Mouse (Mus musculus): Measurements from ENCODE around the gene Haus4. TPM values are rescaled to one million over a fixed set of nuclear protein-coding genes. Genes with fewer than 3 reads are reported as not detected.
A peak's percentile ranks its signal among the peaks of the same experiment; 100 is the strongest.

Haus4 gene
- total RNA-seq (2021) = 10 to 100 TPM; 45.6 to 52.5 TPM
- long read RNA-seq, experiment 1, transcript Haus4-201 (10 exons, 1,587 nt) = major isoform, 59 of 80 reads
- long read RNA-seq, experiment 1, partial matches to known transcripts = 8 of 80 reads
- long read RNA-seq, experiment 1, other reads (novel, unspliced or antisense) = 13 of 80 reads
- long read RNA-seq, experiment 2, transcript Haus4-201 (10 exons, 1,587 nt) = major isoform, 85 of 112 reads
- long read RNA-seq, experiment 2, partial matches to known transcripts = 6 of 112 reads
- long read RNA-seq, experiment 2, other reads (novel, unspliced or antisense) = 21 of 112 reads

DNA sequence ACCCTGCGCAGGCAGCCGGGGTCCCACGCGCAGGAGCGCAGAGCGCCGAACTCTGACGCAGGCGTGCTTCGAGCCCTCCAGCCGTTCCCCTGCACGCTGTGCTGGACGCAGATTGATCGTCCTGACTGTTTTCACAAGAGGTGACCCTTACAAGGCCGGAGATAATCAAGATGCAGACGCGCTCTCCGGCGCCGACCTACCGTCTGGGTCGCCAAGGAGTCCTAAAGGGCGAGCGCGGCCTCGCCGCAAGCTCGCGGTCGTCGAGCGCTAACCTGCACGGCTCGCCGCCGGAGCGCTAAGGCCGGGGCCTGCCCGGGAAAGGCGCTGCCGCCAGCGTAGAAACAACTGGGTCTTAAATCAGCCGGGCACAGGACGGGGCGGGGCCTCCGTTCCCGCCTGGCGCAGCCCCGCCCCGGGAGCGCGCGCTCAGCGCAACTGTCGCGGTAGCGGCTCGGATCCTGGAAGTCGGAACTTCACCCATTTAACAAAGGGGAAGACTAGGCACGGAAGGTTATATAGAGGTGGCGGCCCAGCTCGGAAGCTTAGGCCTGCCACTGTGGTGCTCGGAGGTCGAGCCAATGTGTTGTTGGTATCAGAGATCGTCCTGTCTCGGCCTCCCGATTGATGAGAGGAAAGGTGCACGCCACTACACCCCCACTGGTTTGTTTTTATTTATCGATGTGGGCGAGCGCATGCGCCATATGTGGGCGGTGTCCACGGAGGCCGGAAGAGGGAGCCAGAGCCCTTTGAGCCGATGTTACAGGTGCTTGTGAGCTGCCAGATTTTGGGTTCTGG is at the start of gene Haus4:
Gene Haus4, minus strand, starts transcription at position 642 of the 795 bp plus-strand sequence.
- peak; percentile 63 to 80 for DNase-seq (ENCODE audit: low spot score in 2 of 2)

DNA sequence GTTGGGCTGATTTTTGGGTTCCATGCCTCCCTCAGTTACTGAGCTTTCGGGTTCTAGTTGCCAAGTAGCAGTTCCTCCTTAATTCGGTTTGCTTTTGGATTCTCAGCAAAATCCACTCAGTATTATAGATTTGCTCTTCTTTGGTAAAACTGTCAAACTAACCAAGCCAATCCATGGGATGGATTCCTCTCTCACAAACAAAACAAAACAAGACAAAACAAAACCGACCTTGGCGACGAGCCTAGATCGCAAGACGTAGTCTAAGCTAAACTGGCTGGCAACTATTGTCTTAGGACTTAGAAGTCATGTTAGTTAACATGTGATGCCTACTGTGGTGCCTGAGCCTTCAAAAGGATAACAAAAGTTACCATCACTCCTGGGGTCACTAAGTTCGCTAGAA is 49.3 kb upstream of the Haus4 start:
- no peak for DNase-seq (ENCODE audit: low spot score in 2 of 2)

DNA sequence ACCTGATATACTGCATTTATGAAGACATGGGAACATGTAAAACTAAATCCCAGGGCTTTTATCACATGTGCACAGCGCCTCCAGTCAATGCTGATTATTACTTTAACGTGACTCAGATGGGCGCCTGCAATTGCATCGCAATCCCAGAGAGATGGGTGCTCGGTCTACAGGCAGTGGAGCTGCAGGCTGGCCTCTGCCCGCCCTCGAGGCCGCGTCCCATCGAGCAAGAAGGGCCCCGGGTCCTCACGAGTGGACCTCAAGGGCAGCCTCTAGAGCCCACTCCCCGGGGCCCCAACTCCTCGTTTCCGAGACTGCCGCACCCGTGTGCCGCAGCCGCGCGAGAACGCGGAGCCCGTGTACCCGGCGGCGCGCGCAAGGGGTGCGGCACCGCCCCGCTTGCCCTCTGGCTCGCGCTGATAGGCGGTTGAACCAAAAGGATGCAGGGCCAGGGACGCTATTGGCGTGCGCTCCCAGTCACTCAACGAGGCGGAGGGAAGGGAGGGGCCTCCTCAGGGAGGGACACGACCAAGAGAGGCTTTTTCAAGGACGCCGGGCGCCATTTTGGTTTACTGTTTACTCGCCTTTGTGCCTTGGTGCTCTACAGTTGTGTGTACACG is 48.7 kb upstream of the Haus4 start:
- peak; percentile 87 to 89 for DNase-seq (ENCODE audit: low spot score in 2 of 2)

- no peak for DNase-seq (ENCODE audit: low spot score in 2 of 2)
These were observed 48.2 kb upstream of the Haus4 start for GRCm38 (mm10) chr14:54602613-54603012.

DNA sequence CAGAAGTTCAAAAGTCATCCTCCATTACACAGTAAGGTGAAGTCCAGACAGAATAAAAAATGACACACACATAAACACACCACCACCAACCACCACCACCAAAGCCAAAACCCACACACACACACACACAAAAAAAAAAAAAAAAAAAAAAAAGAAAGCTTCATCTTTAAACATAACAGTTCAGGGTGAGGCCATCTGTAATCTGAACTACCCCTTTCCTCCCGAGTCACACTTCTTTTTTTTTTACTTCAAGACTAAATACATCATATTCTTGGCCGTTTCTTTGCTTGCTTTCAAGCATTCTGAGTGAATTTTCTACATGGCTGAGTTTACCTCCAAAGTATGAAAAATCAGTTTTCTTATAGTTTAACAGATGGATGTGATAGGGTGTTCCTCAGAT is 47.2 kb upstream of the Haus4 start:
- DNase-seq (ENCODE audit: low spot score in 2 of 2) = no peak

DNA sequence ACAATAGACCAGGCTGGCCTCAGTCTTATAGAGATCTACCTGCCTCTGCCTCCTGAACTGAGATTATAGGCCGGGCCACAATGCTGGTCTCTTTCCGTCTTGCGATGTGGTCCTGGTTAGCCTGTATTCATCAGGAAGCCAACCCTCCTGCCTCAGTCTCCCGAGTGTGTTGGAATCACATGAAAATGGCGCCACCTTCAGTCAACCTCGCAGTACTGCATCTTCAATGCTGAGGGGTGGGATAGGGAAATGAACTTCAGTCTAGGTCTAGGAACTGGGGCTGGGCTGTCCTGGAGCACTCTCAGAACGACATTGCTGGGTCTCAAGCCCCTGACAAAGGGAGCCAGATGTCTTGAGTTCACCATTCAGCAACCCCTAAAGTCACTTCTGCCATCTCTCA is 42.7 kb upstream of the Haus4 start:
- no peak for DNase-seq (ENCODE audit: low spot score in 2 of 2)

GRCm38 (mm10) chr14:54594631-54595414 is 40.4 kb upstream of the Haus4 start:
- DNase-seq (ENCODE audit: low spot score in 2 of 2) = no peak

- no peak for DNase-seq (ENCODE audit: low spot score in 2 of 2)
These were observed 39.6 kb upstream of the Haus4 start for GRCm38 (mm10) chr14:54594055-54594454.

GRCm38 (mm10) chr14:54592319-54592934 is 38.0 kb upstream of the Haus4 start:
- no peak for DNase-seq (ENCODE audit: low spot score in 2 of 2)

GRCm38 (mm10) chr14:54591056-54591455 is 36.6 kb upstream of the Haus4 start:
- DNase-seq (ENCODE audit: low spot score in 2 of 2) = no peak

DNA sequence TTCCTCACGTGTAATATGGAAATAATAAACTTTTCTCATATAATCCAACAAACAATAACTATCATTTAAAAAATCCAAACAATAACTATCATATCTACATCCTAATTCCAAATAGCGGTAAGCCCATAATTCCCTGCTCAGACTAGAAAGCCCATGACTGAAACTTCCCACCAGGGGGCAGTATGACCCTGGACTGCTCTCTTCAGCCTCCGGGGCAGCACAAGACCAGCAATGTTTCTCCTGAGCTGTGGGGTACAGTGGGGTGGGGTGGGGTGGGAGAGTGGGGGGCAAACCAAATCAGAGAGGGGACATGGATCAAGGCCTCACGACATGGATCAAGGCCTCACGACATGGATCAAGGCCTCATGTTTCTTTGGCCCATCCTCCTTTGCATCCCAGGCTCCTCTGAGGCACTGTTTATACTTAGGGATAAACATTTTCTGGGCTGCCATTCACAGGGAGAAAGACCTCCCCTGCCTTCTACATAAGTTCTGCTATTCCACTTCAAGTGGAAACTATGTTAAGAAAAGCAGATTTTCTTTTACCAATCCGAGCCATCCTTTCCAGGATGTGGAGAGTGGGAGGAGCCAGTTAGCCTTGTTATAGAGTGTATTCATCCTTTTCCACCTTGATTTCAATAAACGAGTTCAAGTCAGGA is 29.4 kb upstream of the Haus4 start:
- no peak for DNase-seq (ENCODE audit: low spot score in 2 of 2)

- no peak for DNase-seq (ENCODE audit: low spot score in 2 of 2)
These were observed 28.1 kb upstream of the Haus4 start for GRCm38 (mm10) chr14:54582536-54582935.

GRCm38 (mm10) chr14:54579638-54580037 is 25.2 kb upstream of the Haus4 start:
- DNase-seq (ENCODE audit: low spot score in 2 of 2) = no peak

- no peak for DNase-seq (ENCODE audit: low spot score in 2 of 2)
These were observed 23.6 kb upstream of the Haus4 start for GRCm38 (mm10) chr14:54578063-54578462.

- peak; percentile 60 to 81 for DNase-seq (ENCODE audit: low spot score in 2 of 2)
These were observed 22.9 kb upstream of the Haus4 start, which contains the start of gene Ajuba for GRCm38 (mm10) chr14:54577089-54577982. Gene Ajuba, minus strand, starts transcription at chr14:54577558.

DNA sequence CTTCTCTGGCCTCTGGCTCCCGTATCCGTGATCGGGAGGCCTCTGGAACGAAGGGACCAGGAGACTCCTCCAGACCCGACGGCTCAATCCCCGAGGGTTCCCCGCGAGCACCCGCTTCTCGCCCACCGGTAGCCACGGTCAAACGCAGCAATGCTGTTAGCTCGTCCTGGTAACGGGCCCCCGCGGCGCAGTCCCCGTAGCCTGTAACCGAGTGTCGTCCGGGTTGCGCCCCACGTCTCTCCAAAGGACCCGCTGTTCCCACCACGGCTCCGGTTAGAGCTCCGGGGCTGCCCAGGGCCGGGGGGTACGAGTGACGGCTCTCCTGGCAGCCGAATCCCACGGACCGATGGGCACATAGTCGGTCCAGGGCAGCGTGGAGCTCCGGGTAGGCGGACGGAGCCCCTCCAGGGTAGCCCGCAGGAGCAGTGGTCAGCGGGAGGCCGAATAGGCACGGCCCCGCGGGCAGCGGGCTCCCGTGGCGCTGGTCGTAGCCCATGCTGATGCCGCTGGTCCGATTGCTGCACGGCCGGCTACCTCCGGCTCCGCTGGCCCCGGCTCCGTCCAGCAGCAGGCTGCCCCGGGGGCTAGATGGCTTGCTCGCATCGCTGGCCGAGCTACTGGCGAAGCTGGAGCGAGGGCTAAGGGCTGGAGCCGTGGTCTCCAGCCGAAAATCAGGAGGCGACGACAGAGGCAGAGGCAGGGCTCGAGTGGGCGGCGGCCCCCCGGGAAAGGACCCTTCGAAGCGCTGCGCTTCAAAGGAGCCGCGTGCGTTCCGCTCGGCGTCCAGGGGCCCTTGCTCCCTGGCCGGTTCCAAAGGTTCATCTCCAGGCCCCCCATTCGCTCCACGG is 22.0 kb upstream of the Haus4 start:
- DNase-seq (ENCODE audit: low spot score in 2 of 2) = no peak

- peak in 1 of 2 experiments; percentile 36 for DNase-seq (ENCODE audit: low spot score in 2 of 2)
These were observed 21.2 kb upstream of the Haus4 start for GRCm38 (mm10) chr14:54575631-54576030.

- DNase-seq (ENCODE audit: low spot score in 2 of 2) = no peak
These were observed 20.6 kb upstream of the Haus4 start for GRCm38 (mm10) chr14:54575031-54575430.

All from adrenal gland, postnatal 4 days (tissue).